Mouse (Mus musculus): ENCODE measurements at regions not wholly inside any gene's neighbourhood (a gene's known extent, or its start where the extent isn't known, plus 50 kb on each side); places are given as distances from the start of the nearest gene placed in this dataset.

DNA sequence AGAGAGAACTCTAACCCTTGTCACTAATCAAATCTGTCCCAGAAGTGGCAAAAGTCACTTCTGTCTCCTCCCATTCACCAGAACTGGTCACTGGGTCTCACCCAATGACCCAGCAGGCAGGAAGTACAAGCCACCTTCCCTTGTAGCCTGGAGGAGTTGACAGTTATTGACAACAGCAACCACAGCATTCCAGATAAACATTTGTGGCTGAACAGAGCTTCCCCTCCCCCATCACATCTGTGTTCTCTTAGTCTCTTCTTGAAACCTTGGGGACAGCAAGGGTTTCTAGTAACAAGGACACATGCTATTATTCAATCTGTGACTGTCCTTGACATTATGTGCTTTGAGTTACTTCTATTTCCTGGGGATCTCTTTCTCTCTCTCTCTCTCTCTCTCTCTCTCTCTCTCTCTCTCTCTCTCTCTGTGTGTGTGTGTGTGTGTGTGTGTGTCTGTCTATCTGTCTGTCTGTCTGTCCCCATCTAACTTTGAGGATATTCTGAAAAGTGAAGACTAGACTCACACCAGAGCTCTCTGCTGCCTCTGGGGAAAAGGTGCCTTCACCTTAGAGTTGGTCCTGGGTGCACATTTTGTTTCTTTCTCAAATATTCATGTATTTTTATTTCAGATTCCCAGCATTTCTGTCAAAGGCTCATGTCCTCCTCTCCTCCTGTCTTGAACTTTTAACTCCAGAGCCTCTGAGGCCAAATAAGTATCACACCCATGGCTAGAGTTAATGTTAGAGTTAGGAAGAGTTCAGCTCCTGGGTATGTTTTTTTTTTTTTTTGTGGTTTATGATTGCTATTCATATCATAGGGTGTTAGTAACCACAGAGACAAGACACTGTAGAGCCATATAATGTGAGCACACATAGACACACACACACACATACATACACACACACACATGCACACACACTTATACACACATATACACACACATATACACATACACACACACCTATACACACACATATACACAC lies 65.4 kb upstream of the Tut7 start:
- Histone ChIP-seq H3K4me1 (ENCODE audit: control insufficient read depth in 1 of 2, insufficient read depth in 2 of 2) (no peaks in the 10 kb centered on the region), H3K36me3 (replicated peaks in 1 of 2; ENCODE audit: control insufficient read depth in 1 of 2, insufficient read depth in 1 of 2, low read length in 1 of 2) (no peaks in the 10 kb centered on the region), H3K4me2 (ENCODE audit: insufficient read depth, low read depth, poor library complexity, severe bottlenecking) (no peak overlapping the region), H3K27ac (ENCODE audit: insufficient read depth, low read depth) (no peak overlapping the region), H3K9ac (ENCODE audit: insufficient read depth, low read depth) (no peak overlapping the region), H3K4me3 (replicated peaks in 1 of 3; ENCODE audit: low read depth in 2 of 3, low read length in 2 of 3, poor library complexity in 1 of 3) (no peak overlapping the region), H3K27me3 (replicated peaks) (no peaks in the 10 kb centered on the region), H3K79me2 (replicated peaks; ENCODE audit: control insufficient read depth, extremely low read depth, insufficient read depth, poor library complexity, severe bottlenecking) (no peaks in the 10 kb centered on the region), H3K9me3 (replicated peaks; ENCODE audit: low read length) (peaks cover 50% of the 10 kb centered on the region)
- TF ChIP-seq CHD1 (IDR thresholded peaks at IDR 0.05; ENCODE audit: low read depth, low read length), result no peak
- no peak for TF ChIP-seq ZMIZ1 (IDR thresholded peaks at IDR 0.05; ENCODE audit: low read depth, low read length)
- TF ChIP-seq E2F4 (IDR thresholded peaks at IDR 0.05; ENCODE audit: insufficient replicate concordance, low read depth, low read length), result no peak
- TF ChIP-seq ELF1 (IDR thresholded peaks at IDR 0.05; ENCODE audit: low read depth, low read length), result no peak
- no peak for TF ChIP-seq TBP (conservative IDR thresholded peaks at IDR 0.05; ENCODE audit: low read depth, low read length)
- no peak for TF ChIP-seq MEF2A (IDR thresholded peaks at IDR 0.05; ENCODE audit: borderline replicate concordance, low read depth, low read length)
- no peak for TF ChIP-seq GABPA (IDR thresholded peaks at IDR 0.05; ENCODE audit: insufficient replicate concordance, low read depth, low read length)
- no peak for TF ChIP-seq MAZ (IDR thresholded peaks at IDR 0.05; ENCODE audit: low read depth, low read length)
- no peak for TF ChIP-seq RCOR1 (conservative IDR thresholded peaks at IDR 0.05; ENCODE audit: low read depth, low read length)
- no peak for DNase-seq (ENCODE audit: extremely low read depth)
- dilution Hi-C loops (cut with MboI; ENCODE audit: extremely low pct_ligation_motif_present, extremely low pct_unique_long_range_greater_than_20kb, low sequenced_read_pairs), result no loop called here
- in situ Hi-C loops (cut with MboI; ENCODE audit: low pct_ligation_motif_present, low pct_unique_long_range_greater_than_20kb, low sequenced_read_pairs), result loop anchor here (25.0 kb wide), 1 partner anchor 574 kb away; no protein-coding TSS in a partner anchor

DNA sequence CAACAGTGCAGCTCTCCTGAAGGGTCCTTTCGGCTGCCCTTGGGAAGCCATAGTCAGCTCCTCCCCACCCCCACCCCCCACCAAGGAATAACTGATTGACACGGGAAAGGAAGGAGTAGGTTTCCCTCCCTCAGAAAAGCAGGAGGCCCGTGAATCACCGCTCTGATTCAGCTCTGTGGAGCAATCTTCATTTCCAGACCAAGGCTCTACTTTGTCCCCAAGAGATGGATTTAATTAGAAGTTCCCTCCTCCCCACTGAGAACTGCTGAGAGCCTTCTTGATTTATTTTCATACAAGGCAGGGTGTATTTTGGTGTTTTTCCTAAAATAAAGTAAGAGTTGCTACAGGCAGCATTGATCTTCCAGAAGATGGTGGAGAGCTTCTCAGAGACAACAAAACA lies 64.4 kb upstream of the Tut7 start:
- in situ Hi-C loops (cut with MboI; ENCODE audit: low pct_ligation_motif_present, low pct_unique_long_range_greater_than_20kb, low sequenced_read_pairs), result loop anchor here (25.0 kb wide), 1 partner anchor 575 kb away; no protein-coding TSS in a partner anchor
- TF ChIP-seq E2F4 (IDR thresholded peaks at IDR 0.05; ENCODE audit: insufficient replicate concordance, low read depth, low read length), result no peak
- TF ChIP-seq IRF4 (IDR thresholded peaks at IDR 0.05; ENCODE audit: low read depth, low read length), result no peak
- no peak for TF ChIP-seq TCF12 (IDR thresholded peaks at IDR 0.05; ENCODE audit: low read depth, low read length)
- no peak for TF ChIP-seq CTCF (conservative IDR thresholded peaks at IDR 0.05 in 1 of 2, IDR thresholded peaks at IDR 0.05 in 1 of 2; ENCODE audit: low read depth in 2 of 2, low read length in 2 of 2)
- TF ChIP-seq ETS1 (conservative IDR thresholded peaks at IDR 0.05; ENCODE audit: low read depth, low read length), result no peak
- no peak for TF ChIP-seq TBP (conservative IDR thresholded peaks at IDR 0.05; ENCODE audit: low read depth, low read length)
- TF ChIP-seq CHD1 (IDR thresholded peaks at IDR 0.05; ENCODE audit: low read depth, low read length), result no peak
- no peak for TF ChIP-seq RAD21 (IDR thresholded peaks at IDR 0.05; ENCODE audit: low read depth, low read length)
- TF ChIP-seq NRF1 (IDR thresholded peaks at IDR 0.05; ENCODE audit: low read depth, low read length), result no peak
- no peak for TF ChIP-seq GABPA (IDR thresholded peaks at IDR 0.05; ENCODE audit: insufficient replicate concordance, low read depth, low read length)
- TF ChIP-seq MAFK (IDR thresholded peaks at IDR 0.05; ENCODE audit: insufficient replicate concordance, low read length), result no peak
- TF ChIP-seq CHD2 (IDR thresholded peaks at IDR 0.05; ENCODE audit: low read length), result no peak
- H3K27ac ChIP-seq (ENCODE audit: insufficient read depth, low read depth), result no peak overlapping the region
- H3K27me3 ChIP-seq (replicated peaks), result no peaks in the 10 kb centered on the region
- no peaks in the 10 kb centered on the region for H3K79me2 ChIP-seq (replicated peaks; ENCODE audit: control insufficient read depth, extremely low read depth, insufficient read depth, poor library complexity, severe bottlenecking)
- dilution Hi-C loops (cut with MboI; ENCODE audit: extremely low pct_ligation_motif_present, extremely low pct_unique_long_range_greater_than_20kb, low sequenced_read_pairs), result no loop called here
- H3K4me3 ChIP-seq (replicated peaks in 1 of 3; ENCODE audit: low read depth in 2 of 3, low read length in 2 of 3, poor library complexity in 1 of 3), result no peak overlapping the region
- DNase-seq (ENCODE audit: extremely low read depth), result no peak
- no peaks in the 10 kb centered on the region for H3K36me3 ChIP-seq (replicated peaks in 1 of 2; ENCODE audit: control insufficient read depth in 1 of 2, insufficient read depth in 1 of 2, low read length in 1 of 2)
- H3K9me3 ChIP-seq (replicated peaks; ENCODE audit: low read length), result peaks cover 43% of the 10 kb centered on the region
- no peak overlapping the region for H3K4me2 ChIP-seq (ENCODE audit: insufficient read depth, low read depth, poor library complexity, severe bottlenecking)
- no peaks in the 10 kb centered on the region for H3K4me1 ChIP-seq (ENCODE audit: control insufficient read depth in 1 of 2, insufficient read depth in 2 of 2)
- H3K9ac ChIP-seq (ENCODE audit: insufficient read depth, low read depth), result no peak overlapping the region

Measured in CH12.LX (cell line).